Mouse (Mus musculus): ENCODE results near the gene Noa1. TPM values are rescaled to one million over a fixed set of nuclear protein-coding genes. Genes with fewer than 3 reads are reported as not detected.

The Noa1 gene
- polyA plus RNA-seq, 1 experiment = 13.7 TPM

DNA sequence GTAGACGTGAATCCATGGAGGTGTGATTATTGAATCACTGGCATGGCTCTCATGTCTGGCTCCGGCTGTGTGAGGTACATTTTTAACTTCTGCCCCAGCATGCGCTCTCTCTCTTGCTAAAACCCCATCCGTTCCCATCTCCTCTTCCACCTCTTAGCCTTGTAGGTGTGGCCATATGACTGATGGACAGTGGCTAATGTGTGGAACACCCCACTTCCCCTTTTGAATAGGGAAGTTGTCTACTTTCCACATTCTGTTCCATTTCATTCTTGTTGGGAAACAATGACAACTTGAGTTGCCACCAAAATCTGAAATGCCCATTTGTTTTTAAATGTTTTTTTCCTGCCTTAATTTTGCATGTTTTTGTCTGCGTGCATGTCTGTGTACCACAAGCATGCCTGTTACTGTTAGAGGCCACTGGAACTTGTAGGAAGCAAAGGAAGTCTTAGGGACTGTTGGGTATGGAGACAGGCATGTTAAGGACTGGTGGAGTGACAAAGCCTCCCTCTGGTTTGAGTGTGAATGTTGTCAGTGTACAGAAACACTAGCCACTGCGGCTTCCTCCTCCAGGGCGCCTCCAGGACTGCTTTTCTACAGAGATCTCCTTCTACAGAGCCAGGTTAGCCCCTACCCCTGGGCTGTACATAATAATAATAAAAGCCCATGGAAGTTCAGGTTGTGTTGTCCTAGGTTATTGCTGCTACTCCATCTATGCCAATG is 16.9 kb downstream of the Noa1 start:
- H3K4me1 ChIP-seq (ENCODE audit: control insufficient read depth, insufficient read depth, low read length) = no peaks in the 10 kb centered on the region

GRCm38 (mm10) chr5:77290606-77291005 is 19.3 kb downstream of the Noa1 start:
- no peak overlapping the region for H3K4me3 ChIP-seq (ENCODE audit: insufficient read depth, low read length)
- TF ChIP-seq CTCF (IDR thresholded peaks at IDR 0.05; ENCODE audit: borderline replicate concordance, insufficient read depth, low read length) (no peak), POLR2A (IDR thresholded peaks at IDR 0.05; ENCODE audit: low read depth, low read length) (no peak)
- H3K27ac ChIP-seq (ENCODE audit: insufficient read depth, low read length) = no peak overlapping the region
- H3K4me1 ChIP-seq (ENCODE audit: control insufficient read depth, insufficient read depth, low read length) = no peaks in the 10 kb centered on the region

More for the DNA sequence above, 16.9 kb downstream of the Noa1 start:
- Histone ChIP-seq H3K4me3 (ENCODE audit: insufficient read depth, low read length) (no peak overlapping the region), H3K27ac (ENCODE audit: insufficient read depth, low read length) (no peak overlapping the region)
- TF ChIP-seq POLR2A (IDR thresholded peaks at IDR 0.05; ENCODE audit: low read depth, low read length) (no peak), CTCF (IDR thresholded peaks at IDR 0.05; ENCODE audit: borderline replicate concordance, insufficient read depth, low read length) (no peak)

DNA sequence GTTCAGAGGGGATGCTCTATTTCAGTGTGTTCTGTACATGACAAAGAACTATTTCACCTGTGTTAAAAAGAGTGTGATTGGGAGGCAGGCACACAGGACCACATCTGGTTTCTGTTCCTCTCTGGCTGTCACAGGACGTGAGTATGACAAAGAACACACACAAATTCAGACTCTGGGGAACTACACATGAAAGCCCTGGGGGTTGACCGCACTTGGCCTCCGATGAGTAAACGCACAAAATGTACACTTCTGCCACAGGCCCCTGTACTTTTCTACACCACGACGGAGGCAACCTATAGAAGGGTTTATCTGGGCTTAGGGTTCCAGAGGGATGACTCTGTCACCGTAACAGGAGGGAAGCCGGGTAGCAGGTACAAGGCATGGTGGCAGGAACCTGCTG is 20.2 kb downstream of the Noa1 start:
- no peak overlapping the region for H3K27ac ChIP-seq (ENCODE audit: insufficient read depth, low read length)
- TF ChIP-seq CTCF (IDR thresholded peaks at IDR 0.05; ENCODE audit: borderline replicate concordance, insufficient read depth, low read length) (no peak), POLR2A (IDR thresholded peaks at IDR 0.05; ENCODE audit: low read depth, low read length) (no peak)
- no peak overlapping the region for H3K4me3 ChIP-seq (ENCODE audit: insufficient read depth, low read length)
- H3K4me1 ChIP-seq (ENCODE audit: control insufficient read depth, insufficient read depth, low read length) = no peaks in the 10 kb centered on the region

DNA sequence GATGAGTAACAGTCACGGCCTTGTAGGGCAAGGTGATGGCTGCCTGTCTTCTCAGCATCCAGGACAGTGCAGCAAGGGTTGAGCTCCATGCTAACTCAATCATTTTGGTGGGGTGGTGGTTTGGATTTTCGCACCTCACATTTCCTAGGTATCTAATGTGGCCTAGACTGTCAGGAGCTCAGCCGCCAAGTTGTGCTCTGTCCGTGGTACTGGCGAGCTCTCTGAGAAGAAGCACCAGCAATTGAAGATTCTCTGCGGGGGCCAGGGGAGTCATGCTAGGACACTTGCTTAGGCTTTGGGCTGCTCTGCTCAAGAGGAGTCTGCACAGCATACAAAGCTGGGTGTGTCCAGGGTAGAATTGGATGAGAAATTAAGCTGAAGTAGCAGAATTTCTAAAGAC is 22.0 kb downstream of the Noa1 start:
- Histone ChIP-seq H3K4me3 (ENCODE audit: insufficient read depth, low read length) (no peak overlapping the region), H3K27ac (ENCODE audit: insufficient read depth, low read length) (no peak overlapping the region), H3K4me1 (ENCODE audit: control insufficient read depth, insufficient read depth, low read length) (no peaks in the 10 kb centered on the region)
- TF ChIP-seq POLR2A (IDR thresholded peaks at IDR 0.05; ENCODE audit: low read depth, low read length) (no peak), CTCF (IDR thresholded peaks at IDR 0.05; ENCODE audit: borderline replicate concordance, insufficient read depth, low read length) (no peak)

DNA sequence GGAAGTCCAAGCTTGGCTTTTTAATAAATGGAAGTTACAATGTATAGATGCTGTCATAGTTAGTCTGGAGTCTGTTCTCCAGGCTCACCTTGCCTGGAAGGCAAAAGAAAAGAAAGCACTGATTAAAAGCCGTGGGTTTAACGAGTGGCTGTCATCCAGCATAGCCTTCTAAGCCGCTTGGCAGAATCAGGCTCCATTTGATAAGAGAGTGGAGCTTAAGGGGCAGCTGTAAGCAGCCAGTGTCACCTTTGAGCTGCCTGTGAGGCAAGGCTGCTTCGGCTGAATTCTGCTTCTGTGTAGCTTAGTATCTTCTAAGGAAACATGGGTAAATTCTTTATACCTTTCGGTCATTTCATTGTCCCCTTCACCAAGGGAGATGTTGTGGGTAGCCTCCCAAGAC is 23.0 kb downstream of the Noa1 start:
- TF ChIP-seq CTCF (IDR thresholded peaks at IDR 0.05; ENCODE audit: borderline replicate concordance, insufficient read depth, low read length) = no peak
- TF ChIP-seq POLR2A (IDR thresholded peaks at IDR 0.05; ENCODE audit: low read depth, low read length) = no peak
- no peaks in the 10 kb centered on the region for H3K4me1 ChIP-seq (ENCODE audit: control insufficient read depth, insufficient read depth, low read length)
- no peak overlapping the region for H3K4me3 ChIP-seq (ENCODE audit: insufficient read depth, low read length)
- H3K27ac ChIP-seq (ENCODE audit: insufficient read depth, low read length) = no peak overlapping the region

DNA sequence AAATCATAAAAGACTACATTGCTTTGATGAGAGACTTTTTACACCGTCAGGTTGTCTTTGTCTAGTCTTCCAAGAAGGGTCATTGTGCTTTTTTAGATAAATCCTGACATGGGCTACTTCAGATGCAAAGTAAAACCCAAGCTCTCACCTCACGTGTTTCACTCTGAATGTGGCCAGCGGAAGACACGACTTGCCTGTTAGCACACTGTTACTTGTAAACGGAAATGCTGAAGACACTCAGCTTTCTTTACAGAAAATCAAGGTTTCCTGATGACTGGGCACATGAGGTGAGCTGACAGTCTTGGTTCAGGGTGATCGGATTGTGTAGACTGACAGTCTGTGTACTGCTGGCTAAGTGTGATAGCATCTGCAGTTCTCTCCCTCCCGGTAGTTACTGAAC is 24.2 kb downstream of the Noa1 start:
- TF ChIP-seq POLR2A (IDR thresholded peaks at IDR 0.05; ENCODE audit: low read depth, low read length) (no peak), CTCF (IDR thresholded peaks at IDR 0.05; ENCODE audit: borderline replicate concordance, insufficient read depth, low read length) (no peak)
- H3K4me1 ChIP-seq (ENCODE audit: control insufficient read depth, insufficient read depth, low read length) = no peaks in the 10 kb centered on the region
- H3K27ac ChIP-seq (ENCODE audit: insufficient read depth, low read length) = no peak overlapping the region
- no peak overlapping the region for H3K4me3 ChIP-seq (ENCODE audit: insufficient read depth, low read length)

- TF ChIP-seq CTCF (IDR thresholded peaks at IDR 0.05; ENCODE audit: borderline replicate concordance, insufficient read depth, low read length) (no peak), POLR2A (IDR thresholded peaks at IDR 0.05; ENCODE audit: low read depth, low read length) (no peak)
- Histone ChIP-seq H3K27ac (ENCODE audit: insufficient read depth, low read length) (no peak overlapping the region), H3K4me3 (ENCODE audit: insufficient read depth, low read length) (no peak overlapping the region), H3K4me1 (ENCODE audit: control insufficient read depth, insufficient read depth, low read length) (no peaks in the 10 kb centered on the region)
These were observed 27.6 kb downstream of the Noa1 start for GRCm38 (mm10) chr5:77282242-77282641.

DNA sequence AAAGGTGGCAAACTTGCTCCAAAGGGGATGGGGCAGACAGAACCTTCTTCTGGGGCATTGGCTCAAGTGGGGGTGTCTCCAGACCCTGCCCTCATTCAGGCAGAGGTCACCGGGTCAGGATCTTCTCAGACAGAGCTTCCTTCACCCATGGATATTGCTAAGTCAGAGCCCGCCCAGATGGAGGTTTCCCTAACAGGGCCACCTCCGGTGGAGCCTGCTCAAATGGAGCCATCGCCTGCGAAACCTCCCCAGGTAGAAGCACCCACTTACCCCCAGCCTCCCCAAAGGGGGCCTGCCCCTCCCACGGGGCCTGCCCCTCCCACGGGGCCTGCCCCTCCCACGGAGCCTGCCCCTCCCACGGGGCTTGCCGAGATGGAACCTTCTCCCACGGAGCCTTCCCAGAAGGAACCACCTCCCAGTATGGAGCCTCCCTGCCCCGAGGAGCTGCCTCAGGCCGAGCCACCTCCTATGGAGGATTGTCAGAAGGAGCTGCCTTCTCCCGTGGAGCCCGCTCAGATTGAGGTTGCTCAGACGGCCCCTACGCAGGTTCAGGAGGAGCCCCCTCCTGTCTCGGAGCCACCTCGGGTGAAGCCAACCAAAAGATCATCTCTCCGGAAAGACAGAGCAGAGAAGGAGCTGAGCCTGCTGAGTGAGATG is 28.2 kb downstream of the Noa1 start:
- no peaks in the 10 kb centered on the region for H3K4me1 ChIP-seq (ENCODE audit: control insufficient read depth, insufficient read depth, low read length)
- H3K4me3 ChIP-seq (ENCODE audit: insufficient read depth, low read length) = no peak overlapping the region
- no peak overlapping the region for H3K27ac ChIP-seq (ENCODE audit: insufficient read depth, low read length)
- TF ChIP-seq CTCF (IDR thresholded peaks at IDR 0.05; ENCODE audit: borderline replicate concordance, insufficient read depth, low read length) = no peak
- no peak for TF ChIP-seq POLR2A (IDR thresholded peaks at IDR 0.05; ENCODE audit: low read depth, low read length)

- TF ChIP-seq CTCF (IDR thresholded peaks at IDR 0.05; ENCODE audit: borderline replicate concordance, insufficient read depth, low read length) = no peak
- Histone ChIP-seq H3K4me1 (ENCODE audit: control insufficient read depth, insufficient read depth, low read length) (no peaks in the 10 kb centered on the region), H3K4me3 (ENCODE audit: insufficient read depth, low read length) (no peak overlapping the region), H3K27ac (ENCODE audit: insufficient read depth, low read length) (no peak overlapping the region)
These were observed 32.7 kb downstream of the Noa1 start for GRCm38 (mm10) chr5:77277204-77277603.

DNA sequence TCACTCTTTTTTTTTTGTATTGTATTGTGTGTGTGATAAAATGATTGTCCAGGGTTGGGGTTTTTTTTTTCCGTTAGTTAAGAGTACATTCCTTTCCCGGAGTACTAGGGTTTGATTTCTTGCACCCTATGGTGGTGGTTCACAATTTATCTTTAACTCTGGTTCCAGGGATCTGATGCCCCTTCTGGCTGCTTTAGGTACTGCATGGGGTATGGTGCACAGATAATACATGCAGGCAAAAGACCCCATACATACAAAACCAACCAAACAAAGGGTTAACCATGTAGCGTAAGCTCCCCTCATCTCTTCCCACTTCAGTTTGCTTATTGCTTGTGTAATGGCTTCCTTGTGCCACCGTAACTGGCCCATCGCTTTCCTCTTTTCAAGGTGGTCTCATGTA is 33.9 kb downstream of the Noa1 start:
- TF ChIP-seq POLR2A (IDR thresholded peaks at IDR 0.05; ENCODE audit: low read depth, low read length) = no peak
- no peak for TF ChIP-seq CTCF (IDR thresholded peaks at IDR 0.05; ENCODE audit: borderline replicate concordance, insufficient read depth, low read length)
- Histone ChIP-seq H3K4me3 (ENCODE audit: insufficient read depth, low read length) (no peak overlapping the region), H3K4me1 (ENCODE audit: control insufficient read depth, insufficient read depth, low read length) (no peaks in the 10 kb centered on the region)

More for the DNA sequence above, 33.9 kb downstream of the Noa1 start:
- no peak overlapping the region for H3K27ac ChIP-seq (ENCODE audit: insufficient read depth, low read length)

All from embryonic fibroblast, embryonic 13.5 days (primary cell).